Mouse (Mus musculus): ENCODE data around the gene Midn. TPM values are rescaled to one million over a fixed set of nuclear protein-coding genes. Genes with fewer than 3 reads are reported as not detected.
"Not testable (repeated sequence)": the region's sequence is repeated elsewhere in the genome, so short reads cannot be mapped to it uniquely, and the experiment has no call there.

Gene Midn
- polyA plus RNA-seq, 1 experiment: 372 TPM

DNA sequence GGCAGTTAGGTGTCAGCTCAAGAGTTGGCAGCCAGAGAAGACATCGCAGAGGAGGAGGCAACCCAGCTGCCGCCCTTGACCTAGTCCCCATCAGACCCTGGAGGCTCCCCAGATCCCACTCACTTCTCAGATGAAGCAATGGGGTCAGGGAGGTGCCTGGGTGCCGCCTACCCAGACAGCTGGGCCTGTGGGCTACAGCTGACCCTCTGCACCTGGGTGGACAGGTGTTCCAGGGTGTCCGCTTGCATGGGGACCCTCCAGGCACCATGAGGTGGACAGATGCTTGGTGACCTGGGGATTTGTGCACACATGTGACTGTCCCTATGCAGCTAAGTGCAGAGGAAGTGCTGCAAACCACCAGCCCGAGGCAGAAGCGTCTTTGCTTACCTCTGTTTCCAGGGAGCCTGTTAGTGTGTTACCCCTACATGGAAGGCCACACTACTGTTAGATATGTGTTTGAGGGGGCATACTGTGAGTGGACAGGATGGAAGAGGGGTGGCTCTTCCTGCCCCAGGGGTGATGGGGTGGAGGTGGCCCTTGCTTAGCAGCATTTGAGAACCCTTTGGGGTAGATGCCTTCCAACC, 14.7 kb downstream of the Midn start:
- no peak overlapping the region for H3K4me3 ChIP-seq (ENCODE audit: low read depth, low read length)
- 82% methylated on average over 6 of the region's 6 CpGs for WGBS
- H3K36me3 ChIP-seq (ENCODE audit: control insufficient read depth, insufficient read depth, low read length): no peaks in the 10 kb centered on the region
- H3K27ac ChIP-seq (ENCODE audit: insufficient read depth, low read depth, low read length): 0 out of 2 replicates have a peak overlapping the region, but pooled peaks have one; percentile 81
- TF ChIP-seq POLR2A (IDR thresholded peaks at IDR 0.05; ENCODE audit: low read depth, low read length): no peak
- H3K4me1 ChIP-seq (ENCODE audit: control insufficient read depth, insufficient read depth, insufficient read length, low read length): peaks cover 59% of the 10 kb centered on the region
- H3K27me3 ChIP-seq (ENCODE audit: control insufficient read depth, insufficient read depth, low read length): no peaks in the 10 kb centered on the region

DNA sequence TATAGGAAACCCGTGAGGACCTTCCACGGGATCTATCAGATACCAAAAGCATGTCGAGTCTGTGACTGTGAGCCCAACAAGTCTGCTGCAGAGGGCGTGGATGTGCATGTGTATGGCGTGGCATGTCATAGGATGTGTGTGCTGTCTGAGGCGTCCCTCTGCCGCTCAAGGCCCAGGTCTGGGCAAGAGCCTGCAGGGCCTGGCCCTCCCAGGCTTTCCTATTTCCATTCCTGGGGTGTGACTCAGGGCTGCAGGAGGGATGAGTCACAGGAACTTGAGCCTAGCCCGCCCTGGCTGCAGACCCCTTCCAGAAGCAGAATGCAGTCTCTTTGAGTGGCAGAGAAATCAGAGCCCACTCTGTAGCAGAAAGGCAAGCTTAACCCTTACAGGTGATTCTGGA, 15.6 kb downstream of the Midn start:
- 69% methylated on average over 8 of the region's 8 CpGs for WGBS
- Histone ChIP-seq H3K27me3 (ENCODE audit: control insufficient read depth, insufficient read depth, low read length) (no peaks in the 10 kb centered on the region), H3K4me3 (ENCODE audit: low read depth, low read length) (no peak overlapping the region), H3K4me1 (ENCODE audit: control insufficient read depth, insufficient read depth, insufficient read length, low read length) (peaks cover 58% of the 10 kb centered on the region), H3K36me3 (ENCODE audit: control insufficient read depth, insufficient read depth, low read length) (no peaks in the 10 kb centered on the region), H3K27ac (ENCODE audit: insufficient read depth, low read depth, low read length) (peak overlapping the region; percentile 0; the same call in 1 of the 2 replicates)
- no peak for TF ChIP-seq CTCF (IDR thresholded peaks at IDR 0.05; ENCODE audit: extremely low read depth, insufficient read length, insufficient replicate concordance, low read depth, low read length)
- no peak for TF ChIP-seq POLR2A (IDR thresholded peaks at IDR 0.05; ENCODE audit: low read depth, low read length)

DNA sequence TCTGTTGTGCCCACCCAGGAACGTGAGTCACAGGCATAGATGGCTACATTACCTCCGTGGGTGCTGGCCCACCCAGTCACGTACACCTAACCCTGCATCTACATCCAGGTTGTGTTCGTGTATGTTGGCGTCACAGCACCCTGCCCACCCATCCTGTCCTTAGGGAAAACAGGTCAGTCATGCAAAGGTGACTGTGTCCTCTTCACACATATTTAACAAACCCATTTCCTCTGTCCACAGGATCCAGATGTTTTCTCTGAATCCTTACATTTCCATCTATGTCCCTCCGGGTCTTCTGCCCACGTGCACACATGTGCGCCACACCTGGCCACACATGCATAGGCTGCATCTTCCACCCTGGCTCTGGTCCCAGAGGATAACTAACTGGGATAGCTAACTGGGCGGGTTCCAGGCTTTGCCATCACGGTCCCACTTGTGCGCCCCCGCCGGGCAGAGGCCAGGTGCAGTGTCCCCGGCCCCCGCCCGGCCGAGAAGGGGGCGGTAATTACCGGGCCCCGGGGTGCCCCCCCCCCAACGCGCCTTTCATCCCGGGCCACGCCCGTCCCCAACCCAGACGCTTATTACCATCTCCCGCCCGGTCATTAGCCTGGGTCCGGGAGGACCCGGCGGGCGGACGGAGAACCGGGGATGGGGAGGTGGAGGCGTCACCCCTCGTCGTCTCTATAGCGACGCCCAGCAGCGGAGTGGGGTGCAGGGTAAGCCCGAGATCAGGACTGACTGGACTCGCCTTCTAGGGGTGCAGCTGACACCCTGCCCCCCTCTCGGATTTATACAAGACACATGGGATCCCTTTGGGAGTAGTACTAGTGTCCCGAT, 16.3 kb downstream of the Midn start:
- peak overlapping the region; percentile 58 for H3K27ac ChIP-seq (ENCODE audit: insufficient read depth, low read depth, low read length)
- 9% methylated on average over 44 of the region's 44 CpGs for WGBS

DNA sequence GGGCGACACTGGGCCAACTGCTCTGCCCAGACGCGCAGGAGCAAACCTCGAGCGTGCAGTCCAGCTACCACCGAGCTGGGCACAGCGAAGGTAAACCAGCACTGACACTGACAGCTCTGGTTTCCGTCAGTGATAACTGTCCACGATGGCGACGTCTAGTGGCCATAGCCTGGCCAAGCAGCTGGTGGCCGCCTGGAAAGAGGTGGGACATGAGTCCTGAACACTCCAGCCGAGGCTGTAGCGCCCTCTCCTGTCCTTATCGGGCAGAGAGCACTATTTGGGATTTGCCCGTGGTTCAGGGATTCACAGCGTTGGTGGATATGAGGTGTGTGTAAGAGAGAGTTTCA, 16.9 kb downstream of the Midn start:
- under 1% methylated on average over 17 of the region's 17 CpGs for WGBS
- Histone ChIP-seq H3K27ac (ENCODE audit: insufficient read depth, low read depth, low read length) (peak overlapping the region; percentile 58), H3K4me3 (ENCODE audit: low read depth, low read length) (peak overlapping the region; percentile 55), H3K4me1 (ENCODE audit: control insufficient read depth, insufficient read depth, insufficient read length, low read length) (peaks cover 51% of the 10 kb centered on the region), H3K36me3 (ENCODE audit: control insufficient read depth, insufficient read depth, low read length) (peaks cover 4% of the 10 kb centered on the region), H3K27me3 (ENCODE audit: control insufficient read depth, insufficient read depth, low read length) (no peaks in the 10 kb centered on the region)
- TF ChIP-seq POLR2A (IDR thresholded peaks at IDR 0.05; ENCODE audit: low read depth, low read length) (peak; percentile 70), CTCF (IDR thresholded peaks at IDR 0.05; ENCODE audit: extremely low read depth, insufficient read length, insufficient replicate concordance, low read depth, low read length) (peak; percentile 100)

More for the DNA sequence above, 16.3 kb downstream of the Midn start:
- TF ChIP-seq POLR2A (IDR thresholded peaks at IDR 0.05; ENCODE audit: low read depth, low read length) (no peak), CTCF (IDR thresholded peaks at IDR 0.05; ENCODE audit: extremely low read depth, insufficient read length, insufficient replicate concordance, low read depth, low read length) (no peak)
- peaks cover 53% of the 10 kb centered on the region for H3K4me1 ChIP-seq (ENCODE audit: control insufficient read depth, insufficient read depth, insufficient read length, low read length)
- H3K4me3 ChIP-seq (ENCODE audit: low read depth, low read length): peak overlapping the region; percentile 55
- H3K27me3 ChIP-seq (ENCODE audit: control insufficient read depth, insufficient read depth, low read length): no peaks in the 10 kb centered on the region
- H3K36me3 ChIP-seq (ENCODE audit: control insufficient read depth, insufficient read depth, low read length): no peaks in the 10 kb centered on the region

DNA sequence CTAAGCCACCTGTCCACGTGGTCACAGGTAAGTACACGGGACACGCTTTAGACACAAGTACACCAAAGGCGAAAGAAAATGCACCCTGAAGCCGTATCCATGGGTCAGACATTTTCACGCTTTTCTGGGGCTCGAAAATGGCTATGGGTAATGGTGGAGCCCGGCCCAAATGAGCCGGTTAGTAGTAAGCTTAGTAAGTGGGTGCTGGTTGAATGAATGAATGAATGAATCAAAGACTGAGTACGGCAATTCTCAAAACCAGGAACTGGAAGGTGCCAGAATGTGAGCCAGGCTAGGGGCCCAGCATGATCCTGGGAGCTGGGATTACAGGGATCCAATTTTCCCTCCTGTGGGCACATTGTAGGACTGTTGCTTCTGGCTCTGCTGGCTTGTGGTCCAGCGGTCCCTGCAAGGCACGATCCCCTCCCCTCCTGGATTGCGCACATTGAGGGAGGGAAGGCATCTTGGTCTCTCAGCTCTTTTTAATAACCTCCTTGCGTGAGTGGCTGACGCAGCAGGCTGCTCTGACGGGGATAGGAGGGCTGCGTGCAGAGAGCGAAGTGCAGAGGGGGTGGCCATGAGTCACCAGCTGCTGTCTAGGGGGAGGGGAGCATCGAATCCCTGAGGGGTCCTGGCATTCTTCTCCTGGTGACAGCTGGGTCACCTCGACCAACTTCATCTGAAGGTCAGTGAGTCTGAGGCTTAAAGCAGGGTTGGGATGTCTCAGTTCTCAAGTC, 17.5 kb downstream of the Midn start, which contains the start of gene Cirbp:
Gene Cirbp (plus strand): TSS at position 594 of the 737 bp plus-strand sequence.
- no peak for TF ChIP-seq POLR2A (IDR thresholded peaks at IDR 0.05; ENCODE audit: low read depth, low read length)
- peaks cover 10% of the 10 kb centered on the region for H3K36me3 ChIP-seq (ENCODE audit: control insufficient read depth, insufficient read depth, low read length)
- peak within 1 kb of the TSS; percentile 55 for H3K4me3 ChIP-seq (ENCODE audit: low read depth, low read length)
- 25% methylated on average over 20 of the region's 20 CpGs for WGBS
- H3K27me3 ChIP-seq (ENCODE audit: control insufficient read depth, insufficient read depth, low read length): no peaks in the 10 kb centered on the region
- H3K27ac ChIP-seq (ENCODE audit: insufficient read depth, low read depth, low read length): peak within 1 kb of the TSS; percentile 58
- H3K4me1 ChIP-seq (ENCODE audit: control insufficient read depth, insufficient read depth, insufficient read length, low read length): peaks cover 45% of the 10 kb centered on the region

DNA sequence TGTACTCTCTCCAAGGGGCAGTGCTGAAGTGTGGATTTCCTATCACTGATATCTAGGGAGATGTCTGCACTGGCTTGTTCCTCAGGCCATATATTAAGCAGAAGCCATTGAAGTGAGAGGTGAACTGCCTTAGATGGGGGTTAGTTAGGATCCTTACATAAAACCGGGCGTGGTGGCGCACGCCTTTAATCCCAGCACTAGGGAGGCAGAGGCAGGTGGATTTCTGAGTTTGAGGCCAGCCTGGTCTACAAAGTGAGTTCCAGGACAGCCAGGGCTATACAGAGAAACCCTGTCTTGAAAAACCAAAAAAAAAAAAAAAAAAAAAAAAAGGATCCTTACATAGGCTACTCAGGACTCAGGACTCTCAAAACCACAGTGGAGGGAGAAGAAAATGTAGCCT, 18.1 kb downstream of the Midn start:
- H3K27me3 ChIP-seq (ENCODE audit: control insufficient read depth, insufficient read depth, low read length); H3K4me3 ChIP-seq (ENCODE audit: low read depth, low read length): not testable (repeated sequence)
- Histone ChIP-seq H3K27ac (ENCODE audit: insufficient read depth, low read depth, low read length) (peak overlapping the region; percentile 56), H3K4me1 (ENCODE audit: control insufficient read depth, insufficient read depth, insufficient read length, low read length) (peaks cover 42% of the 10 kb centered on the region), H3K36me3 (ENCODE audit: control insufficient read depth, insufficient read depth, low read length) (peaks cover 14% of the 10 kb centered on the region)
- 86% methylated on average over 4 of the region's 4 CpGs for WGBS

DNA sequence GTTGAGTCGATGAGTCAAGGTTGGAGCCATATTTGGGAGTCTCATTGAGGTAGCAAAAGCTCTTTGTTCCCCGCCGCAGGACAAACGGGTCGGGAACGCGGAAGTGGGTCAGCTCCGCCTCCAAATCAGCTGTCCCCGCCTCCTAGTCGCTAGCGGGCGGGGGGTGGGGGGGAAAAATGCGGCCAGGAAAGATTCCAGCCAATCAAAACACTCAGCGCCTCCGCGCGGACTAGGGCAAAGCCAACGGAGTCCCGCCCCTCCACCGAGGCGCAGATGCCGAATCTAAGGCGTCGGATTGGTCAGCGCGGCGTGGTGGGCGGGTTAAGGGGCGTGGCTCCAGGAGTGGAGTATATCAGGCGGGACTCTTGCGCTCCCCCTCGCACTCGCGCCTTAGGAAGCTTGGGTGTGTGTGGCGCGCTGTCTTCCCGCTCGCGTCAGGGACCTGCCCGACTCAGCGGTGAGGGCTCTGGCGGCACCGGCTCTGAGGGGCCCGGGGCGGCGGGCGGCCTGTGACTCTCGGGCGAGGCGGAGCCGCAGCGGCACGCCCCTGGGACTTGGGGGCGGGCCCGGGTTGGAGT, 19.5 kb downstream of the Midn start:
- H3K27ac ChIP-seq (ENCODE audit: insufficient read depth, low read depth, low read length): peak overlapping the region; percentile 85
- peaks cover 39% of the 10 kb centered on the region for H3K4me1 ChIP-seq (ENCODE audit: control insufficient read depth, insufficient read depth, insufficient read length, low read length)
- H3K4me3 ChIP-seq (ENCODE audit: low read depth, low read length): peak overlapping the region; percentile 84
- WGBS: under 1% methylated on average over 55 of the region's 55 CpGs
- TF ChIP-seq CTCF (IDR thresholded peaks at IDR 0.05; ENCODE audit: extremely low read depth, insufficient read length, insufficient replicate concordance, low read depth, low read length) (no peak), POLR2A (IDR thresholded peaks at IDR 0.05; ENCODE audit: low read depth, low read length) (peak; percentile 94)
- peaks cover 24% of the 10 kb centered on the region for H3K36me3 ChIP-seq (ENCODE audit: control insufficient read depth, insufficient read depth, low read length)
- H3K27me3 ChIP-seq (ENCODE audit: control insufficient read depth, insufficient read depth, low read length): no peaks in the 10 kb centered on the region
